Mouse (Mus musculus) brain, embryonic 14.5 days (tissue): ENCODE data around the gene Ube2q2. TPM values are rescaled to one million over a fixed set of nuclear protein-coding genes. Genes with fewer than 3 reads are reported as not detected.
A peak's percentile ranks its signal among the peaks of the same experiment; 100 is the strongest.

Experiments used
- DNase-seq: peaks from one replicate; pipeline ENCODE4 v3.0.0-alpha.2; 2011; ENCODE audit warnings: low read depth
- CTCF ChIP-seq: fragments of 200-500 bp; IDR thresholded peaks from 2 replicates; pipeline ENCODE4 v1.5.1; 2012; ENCODE audit warnings: inconsistent platforms, mild to moderate bottlenecking, moderate library complexity, borderline replicate concordance; ENCODE audit not compliant: insufficient read depth, insufficient read length; ENCODE audit errors: extremely low read depth
- POLR2A ChIP-seq: fragments of 200-500 bp; IDR thresholded peaks from 2 replicates; pipeline ENCODE4 v1.6.1; 2012; ENCODE audit warnings: mild to moderate bottlenecking, inconsistent platforms, borderline replicate concordance; ENCODE audit not compliant: poor library complexity, insufficient read depth, insufficient read length, severe bottlenecking; ENCODE audit errors: extremely low read depth
- polyA plus RNA-seq: library from polyadenylated mRNA; depleted of rRNA; stranded (reverse); fragments of >200 nt; gene quantifications from 2 replicates; pipeline ENCODE4 v1.2.3, GENCODE M21; 2012

Gene Ube2q2
- polyA plus RNA-seq, 1 experiment = 25.3 TPM

- TF ChIP-seq CTCF (no peak), POLR2A (no peak)
- DNase-seq = peak; percentile 53
These were observed 50.7 kb downstream of the Ube2q2 start for GRCm38 (mm10) chr9:55199348-55199747.

- DNase-seq = no peak
- TF ChIP-seq POLR2A (no peak), CTCF (no peak)
These were observed 59.8 kb downstream of the Ube2q2 start for GRCm38 (mm10) chr9:55208458-55208789.

GRCm38 (mm10) chr9:55208790-55209481, 60.3 kb downstream of the Ube2q2 start, which contains the start of gene Fbxo22:
TSS of gene Fbxo22 (plus strand) at chr9:55208925.
- DNase-seq = peak; percentile 95
- TF ChIP-seq POLR2A (peak; percentile 86), CTCF (peak; percentile 3; the same call in 1 of the 2 replicates)

GRCm38 (mm10) chr9:55211611-55212010, 63.0 kb downstream of the Ube2q2 start:
- DNase-seq = no peak
- no peak for TF ChIP-seq POLR2A
- TF ChIP-seq CTCF = no peak

- TF ChIP-seq POLR2A (no peak), CTCF (no peak)
These were observed 64.7 kb downstream of the Ube2q2 start for GRCm38 (mm10) chr9:55213396-55213795.

GRCm38 (mm10) chr9:55215056-55215455, 66.4 kb downstream of the Ube2q2 start:
- no peak for DNase-seq
- TF ChIP-seq POLR2A (no peak), CTCF (no peak)

More at GRCm38 (mm10) chr9:55213396-55213795, 64.7 kb downstream of the Ube2q2 start:
- DNase-seq = no peak

GRCm38 (mm10) chr9:55215648-55216047, 67.0 kb downstream of the Ube2q2 start:
- no peak for DNase-seq
- no peak for TF ChIP-seq POLR2A
- TF ChIP-seq CTCF = no peak

GRCm38 (mm10) chr9:55216078-55216477, 67.4 kb downstream of the Ube2q2 start:
- no peak for TF ChIP-seq POLR2A
- no peak for TF ChIP-seq CTCF
- no peak for DNase-seq

- no peak for DNase-seq
- no peak for TF ChIP-seq CTCF
- no peak for TF ChIP-seq POLR2A
These were observed 68.7 kb downstream of the Ube2q2 start for GRCm38 (mm10) chr9:55217381-55217780.

GRCm38 (mm10) chr9:55225165-55225737, 76.6 kb downstream of the Ube2q2 start:
- TF ChIP-seq CTCF (no peak), POLR2A (no peak)
- DNase-seq = no peak

GRCm38 (mm10) chr9:55226251-55226650, 77.6 kb downstream of the Ube2q2 start:
- DNase-seq = peak; percentile 37
- TF ChIP-seq POLR2A (no peak), CTCF (no peak)

GRCm38 (mm10) chr9:55228149-55228548, 79.5 kb downstream of the Ube2q2 start:
- no peak for TF ChIP-seq CTCF
- TF ChIP-seq POLR2A = no peak
- no peak for DNase-seq

GRCm38 (mm10) chr9:55229010-55229409, 80.4 kb downstream of the Ube2q2 start:
- DNase-seq = no peak
- TF ChIP-seq POLR2A (no peak), CTCF (no peak)
